Mouse (Mus musculus): ENCODE measurements around the gene Cdc6.

- no peak for TF ChIP-seq CTCF (IDR thresholded peaks at IDR 0.05; ENCODE audit: extremely low read depth, insufficient read length, insufficient replicate concordance, low read depth, low read length)
- no peak for TF ChIP-seq POLR2A (IDR thresholded peaks at IDR 0.05; ENCODE audit: low read depth, low read length)
Observed at GRCm38 (mm10) chr11:98929503-98929902, 21.9 kb downstream of the Cdc6 start.

Data from small intestine, adult 2 months (tissue).